Mouse (Mus musculus) mesoderm, embryonic 11.5 days (tissue): ENCODE results near the gene Gcnt2.

Experiments
- DNase-seq: peaks from one replicate; pipeline ENCODE4 v3.0.0-alpha.2; 2012; ENCODE audit warnings: low read depth, low spot score

Gcnt2 gene

GRCm38 (mm10) chr13:40859652-40860399 lies at the start of gene Gcnt2:
Gene Gcnt2, plus strand, starts transcription at chr13:40859754.
- peak; percentile 59 for DNase-seq

- no peak for DNase-seq
These were observed 38.9 kb upstream of the Gcnt2 start for GRCm38 (mm10) chr13:40820617-40821016.

GRCm38 (mm10) chr13:40821911-40822310 lies 37.6 kb upstream of the Gcnt2 start:
- no peak for DNase-seq

GRCm38 (mm10) chr13:40841146-40841787 lies 18.3 kb upstream of the Gcnt2 start:
- no peak for DNase-seq

- DNase-seq: no peak
These were observed 17.4 kb upstream of the Gcnt2 start for GRCm38 (mm10) chr13:40842141-40842540.

- peak; percentile 78 for DNase-seq
These were observed 16.0 kb upstream of the Gcnt2 start for GRCm38 (mm10) chr13:40843418-40844067.

- DNase-seq: no peak
These were observed 15.4 kb upstream of the Gcnt2 start for GRCm38 (mm10) chr13:40844144-40844543.

GRCm38 (mm10) chr13:40845951-40846350 lies 13.6 kb upstream of the Gcnt2 start:
- DNase-seq: no peak

- no peak for DNase-seq
These were observed 13.2 kb upstream of the Gcnt2 start for GRCm38 (mm10) chr13:40846375-40846774.

- DNase-seq: no peak
These were observed 11.7 kb upstream of the Gcnt2 start for GRCm38 (mm10) chr13:40847898-40848297.

- no peak for DNase-seq
These were observed 8.9 kb upstream of the Gcnt2 start for GRCm38 (mm10) chr13:40850686-40851085.

GRCm38 (mm10) chr13:40851281-40851680 lies 8.3 kb upstream of the Gcnt2 start:
- no peak for DNase-seq

GRCm38 (mm10) chr13:40851961-40852360 lies 7.6 kb upstream of the Gcnt2 start:
- no peak for DNase-seq

- DNase-seq: no peak
These were observed 6.8 kb upstream of the Gcnt2 start for GRCm38 (mm10) chr13:40852791-40853190.

- DNase-seq: no peak
These were observed 5.7 kb upstream of the Gcnt2 start for GRCm38 (mm10) chr13:40853842-40854241.

GRCm38 (mm10) chr13:40854451-40855058 lies 5.0 kb upstream of the Gcnt2 start:
- DNase-seq: peak; percentile 68

- DNase-seq: no peak
These were observed 4.3 kb upstream of the Gcnt2 start for GRCm38 (mm10) chr13:40855266-40855665.

GRCm38 (mm10) chr13:40856786-40857185 lies 2.8 kb upstream of the Gcnt2 start:
- no peak for DNase-seq

- DNase-seq: no peak
These were observed 2.2 kb upstream of the Gcnt2 start for GRCm38 (mm10) chr13:40857281-40857818.

GRCm38 (mm10) chr13:40859225-40859624 lies 329 bp upstream of the Gcnt2 start:
- no peak for DNase-seq

- no peak for DNase-seq
These were observed 3.5 kb downstream of the Gcnt2 start for GRCm38 (mm10) chr13:40863006-40863405.
